Mouse (Mus musculus) left cerebral cortex, postnatal 36 days (tissue): Measurements from ENCODE around the gene Rnase9. TPM values are rescaled to one million over a fixed set of nuclear protein-coding genes. Genes with fewer than 3 reads are reported as not detected.

Experiments used
- DNase-seq, 2 experiments: peaks; one replicate each; pipeline ENCODE4 v3.0.0; 2021 to 2022; ENCODE audit warnings: low spot score in 2 of 2, mixed read lengths in 1 of 2
- intact Hi-C: fragments of 180-260 bp; cut with DNase I; formaldehyde crosslinking; loops from one replicate; pipeline ENCODE4 v1.15.1; 2025
- total RNA-seq, 2 experiments: library from RNA; stranded (reverse); gene quantifications; 2 replicates each; pipeline ENCODE4 v1.2.3; 2021

The Rnase9 gene
- total RNA-seq, 2 experiments from 2014 or later = not detected

- intact Hi-C loops = no loop called here
- DNase-seq = no peak
These were observed 43.5 kb downstream of the Rnase9 start for GRCm38 (mm10) chr14:50997999-50998666.

- intact Hi-C loops = no loop called here
- DNase-seq = no peak
These were observed 44.6 kb downstream of the Rnase9 start for GRCm38 (mm10) chr14:50997088-50997487.

- DNase-seq = no peak
- intact Hi-C loops = no loop called here
These were observed 50.6 kb downstream of the Rnase9 start for GRCm38 (mm10) chr14:50991037-50991436.

Other genes starting within 250 kb of the Rnase9 start
- gene Ccnb1ip1, start 234.1 kb downstream of the Rnase9 start, total RNA-seq = not detected
- 10 to 100 TPM; 24.0 to 28.7 TPM for gene Parp2, start 234.0 kb downstream of the Rnase9 start, total RNA-seq
- gene Tep1, start 171.3 kb downstream of the Rnase9 start, total RNA-seq = 1 to 10 TPM; 2.9 to 4.1 TPM
- gene Klhl33, start 144.4 kb downstream of the Rnase9 start, total RNA-seq = 1 to 10 TPM; 3.6 to 4.8 TPM
- gene Osgep, start 117.0 kb downstream of the Rnase9 start, total RNA-seq = 10 to 100 TPM; 32.0 to 35.7 TPM
- 10 to 100 TPM; 52.0 to 58.6 TPM for gene Apex1, start 116.9 kb downstream of the Rnase9 start, total RNA-seq
- 100 to 1,000 TPM in 1 of 2 experiments, 10 to 100 TPM in 1; 89.8 to 103 TPM for gene Pip4p1, start 111.0 kb downstream of the Rnase9 start, total RNA-seq
- 10 to 100 TPM; 10.7 to 11.0 TPM for gene Pnp, start 110.8 kb downstream of the Rnase9 start, total RNA-seq
- 10 to 100 TPM in 1 of 2 experiments, 1 to 10 TPM in 1; 10.0 to 13.0 TPM for gene Gm49342, start 97.4 kb downstream of the Rnase9 start, total RNA-seq
- 1 to 10 TPM; 1.1 to 1.4 TPM for gene Pnp2, start 85.9 kb downstream of the Rnase9 start, total RNA-seq
- under 1 TPM; 0.20 to 0.25 TPM for gene Rnase10, start 34.1 kb downstream of the Rnase9 start, total RNA-seq
- gene Rnase11, start 8.3 kb upstream of the Rnase9 start, total RNA-seq = not detected
- not detected for gene Rnase12, start 15.8 kb upstream of the Rnase9 start, total RNA-seq
- gene Olfr750, start 32.6 kb upstream of the Rnase9 start, total RNA-seq = not detected
- gene Rnase4, start 49.2 kb upstream of the Rnase9 start, total RNA-seq = 10 to 100 TPM; 17.8 to 19.3 TPM
- 1 to 10 TPM; 3.6 to 5.3 TPM for gene Ang, start 49.3 kb upstream of the Rnase9 start, total RNA-seq
- gene Eddm3b, start 72.6 kb upstream of the Rnase9 start, total RNA-seq = not detected
- under 1 TPM in 1 of 2 experiments, not detected in 1; 0.12 TPM for gene Rnase6, start 82.0 kb upstream of the Rnase9 start, total RNA-seq
- gene Rnase1, start 104.9 kb upstream of the Rnase9 start, total RNA-seq = under 1 TPM; 0.76 to 0.97 TPM
- not detected for gene Rnase2b, start 120.4 kb upstream of the Rnase9 start, total RNA-seq
- gene Ang2, start 157.3 kb upstream of the Rnase9 start, total RNA-seq = not detected
- gene Ear14, start 161.5 kb upstream of the Rnase9 start, total RNA-seq = not detected
- gene Rnase2a, start 214.2 kb upstream of the Rnase9 start, total RNA-seq = not detected